Mouse (Mus musculus) left cerebral cortex, postnatal 36 days (tissue): ENCODE data around the gene Col18a1. TPM values are rescaled to one million over a fixed set of nuclear protein-coding genes. Genes with fewer than 3 reads are reported as not detected.
"Not testable (repeated sequence)": the region's sequence is repeated elsewhere in the genome, so short reads cannot be mapped to it uniquely, and the experiment has no call there.

Source experiments
- DNase-seq, 2 experiments: peaks; one replicate each; pipeline ENCODE4 v3.0.0; 2021 to 2022; ENCODE audit warnings: low spot score in 2 of 2, mixed read lengths in 1 of 2
- intact Hi-C: fragments of 180-260 bp; cut with DNase I; formaldehyde crosslinking; loops from one replicate; pipeline ENCODE4 v1.15.1; 2025
- total RNA-seq, 2 experiments: library from RNA; stranded (reverse); gene quantifications; 2 replicates each; pipeline ENCODE4 v1.2.3; 2021

Gene Col18a1
- total RNA-seq, 2 experiments from 2014 or later, result 3.3 to 4.3 TPM

DNA sequence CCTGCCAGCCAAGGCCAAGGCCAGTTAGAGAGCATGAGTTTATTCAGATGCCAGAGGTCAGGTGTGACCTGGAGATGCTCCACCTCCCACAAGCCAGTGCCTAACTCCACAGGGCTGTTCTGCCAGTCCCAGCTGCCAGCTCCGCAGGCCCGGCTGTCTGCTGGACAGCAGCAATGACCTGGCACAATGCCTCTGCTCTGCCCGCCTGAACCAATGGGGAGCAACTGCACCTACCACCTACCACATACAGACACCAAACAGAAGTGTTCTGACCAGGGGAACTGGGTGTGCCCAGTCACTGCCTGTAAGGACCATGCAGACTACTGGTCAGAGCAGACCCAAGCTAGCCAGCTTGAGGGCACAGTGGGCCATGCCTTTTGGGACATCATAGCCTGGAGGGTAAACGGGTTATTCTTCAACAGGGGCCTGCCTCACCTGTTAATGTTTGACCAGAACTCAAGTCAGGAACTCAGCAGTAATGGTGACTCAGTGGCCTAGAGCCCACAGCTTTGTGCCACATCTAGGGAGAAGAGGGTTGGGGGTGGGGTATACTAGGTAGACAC is 19.4 kb downstream of the Col18a1 start:
- DNase-seq, result no peak
- intact Hi-C loops, result no loop called here

DNA sequence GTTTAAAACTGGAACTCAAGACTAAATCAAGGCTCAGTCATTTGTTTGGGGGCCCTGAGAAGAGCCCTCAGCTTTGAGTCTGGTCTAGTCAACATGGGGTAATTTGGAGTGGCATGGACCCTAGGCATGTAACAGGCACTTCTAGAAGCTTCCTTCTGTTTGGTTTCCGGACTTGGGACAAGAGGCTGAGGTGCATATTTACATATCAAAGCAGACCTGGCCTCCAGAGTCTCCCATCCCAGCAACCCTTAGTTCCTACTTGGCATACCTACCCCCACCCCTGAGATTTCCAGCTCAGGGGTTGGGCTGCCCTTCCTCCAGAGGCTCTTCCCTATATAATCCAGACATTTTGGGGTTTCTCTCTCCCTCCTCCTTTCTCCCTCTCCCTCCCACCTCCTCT is 20.4 kb downstream of the Col18a1 start:
- intact Hi-C loops, result no loop called here
- no peak for DNase-seq

DNA sequence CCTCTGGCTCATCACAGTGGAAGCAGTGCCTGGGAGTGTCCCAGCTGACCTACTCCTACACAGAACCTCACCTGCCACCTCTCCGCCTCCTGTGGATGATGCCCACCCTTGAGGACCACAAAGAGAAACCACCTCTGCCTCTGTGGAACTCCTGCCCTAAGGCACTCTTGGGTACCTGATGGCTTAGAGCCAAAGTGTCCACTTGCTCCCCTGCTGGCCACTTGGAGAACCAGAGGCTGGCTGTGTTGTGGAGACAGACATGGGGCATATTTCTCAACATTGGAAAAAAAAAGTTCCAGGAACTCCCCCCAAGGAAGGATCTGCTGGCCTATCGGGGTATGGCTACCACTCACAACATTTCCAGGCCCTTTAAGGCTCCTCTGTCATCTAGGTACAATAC is 22.0 kb downstream of the Col18a1 start:
- no peak for DNase-seq
- intact Hi-C loops, result no loop called here

DNA sequence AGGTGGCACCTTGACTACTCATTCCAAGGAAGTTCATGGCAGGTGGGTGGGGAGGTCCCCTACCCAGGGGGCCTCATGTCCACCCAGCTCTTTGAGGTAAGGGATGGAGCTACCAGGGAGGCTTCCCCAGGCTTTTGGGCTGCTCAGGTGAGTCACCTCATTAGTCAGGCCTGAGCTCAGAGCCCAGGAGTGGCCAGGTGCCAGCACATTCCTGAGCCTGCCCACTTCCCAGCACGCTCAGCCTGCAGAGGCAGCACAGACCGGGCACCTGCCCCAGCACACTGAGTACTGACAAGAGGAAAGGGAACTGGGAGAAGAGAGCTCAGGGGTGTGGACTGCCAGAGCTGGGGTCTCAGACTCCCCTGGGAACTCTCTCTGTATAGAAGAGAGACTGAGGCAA is 24.0 kb downstream of the Col18a1 start:
- no peak for DNase-seq

DNA sequence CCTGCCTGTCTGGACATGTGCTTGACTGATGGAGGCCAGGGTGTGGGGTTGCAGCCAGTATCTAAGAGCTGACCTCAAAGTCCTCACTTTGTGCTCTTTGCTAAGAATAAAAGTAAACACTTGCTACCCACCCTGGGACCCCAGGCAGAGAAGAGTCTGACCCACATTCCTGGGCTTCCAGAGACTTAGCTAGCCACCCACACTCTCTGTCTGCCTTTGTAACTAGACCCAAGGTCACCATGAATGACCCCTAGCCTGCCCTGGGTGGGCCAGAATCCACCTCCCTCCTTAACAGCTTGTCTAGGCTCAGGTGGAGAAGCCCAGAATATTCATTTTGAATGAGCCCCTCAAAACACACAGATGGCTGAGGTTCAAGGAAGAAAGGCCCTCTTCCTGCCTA is 28.0 kb downstream of the Col18a1 start:
- no peak for DNase-seq
- intact Hi-C loops, result no loop called here

More for the DNA sequence above, 24.0 kb downstream of the Col18a1 start:
- intact Hi-C loops, result no loop called here

GRCm38 (mm10) chr10:77136205-77136604 is 30.1 kb downstream of the Col18a1 start:
- no peak for DNase-seq
- intact Hi-C loops, result no loop called here

DNA sequence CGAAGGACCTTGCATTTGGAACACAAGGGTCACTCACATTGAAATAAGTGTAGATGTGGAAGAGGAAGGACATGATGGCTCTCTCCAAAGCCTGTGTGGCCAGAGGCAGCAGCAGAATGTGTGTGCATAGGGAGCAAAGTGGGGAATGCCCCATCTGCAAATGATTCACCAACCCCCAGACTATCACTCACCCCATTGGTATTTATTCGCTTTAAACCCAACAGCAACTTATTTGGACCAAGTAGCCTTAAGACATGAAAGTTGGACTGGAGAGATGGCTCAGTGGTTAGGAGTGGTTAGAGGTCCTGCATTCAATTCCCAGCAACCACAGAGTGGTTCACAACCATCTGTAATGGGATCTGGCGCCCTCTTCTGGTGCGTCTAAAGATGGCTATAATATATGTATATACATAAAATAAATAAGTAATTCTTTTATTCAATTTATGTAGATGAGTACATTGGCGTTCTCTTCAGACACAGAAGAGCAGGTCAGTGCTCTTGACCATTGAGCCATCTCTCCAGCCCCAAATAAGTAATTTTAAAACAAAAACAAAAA is 31.0 kb downstream of the Col18a1 start:
- intact Hi-C loops, result no loop called here
- no peak for DNase-seq

DNA sequence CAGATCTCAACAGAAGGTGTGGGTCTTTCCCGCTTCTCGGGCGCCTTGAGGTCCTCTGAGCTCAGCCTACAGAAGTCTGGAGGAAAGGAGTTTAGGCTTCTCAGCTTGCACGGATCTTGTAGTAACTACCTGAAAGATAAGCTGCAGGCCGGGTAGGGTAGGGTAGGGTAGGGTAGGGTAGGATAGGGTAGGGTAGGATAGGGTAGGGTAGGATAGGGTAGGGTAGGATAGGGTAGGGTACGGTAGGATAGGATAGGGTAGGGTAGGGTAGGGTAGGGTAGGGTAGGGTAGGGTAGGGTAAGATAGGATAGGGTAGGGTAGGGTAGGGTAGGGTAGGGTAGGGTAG is 31.6 kb downstream of the Col18a1 start:
- intact Hi-C loops, DNase-seq: not testable (repeated sequence)

DNA sequence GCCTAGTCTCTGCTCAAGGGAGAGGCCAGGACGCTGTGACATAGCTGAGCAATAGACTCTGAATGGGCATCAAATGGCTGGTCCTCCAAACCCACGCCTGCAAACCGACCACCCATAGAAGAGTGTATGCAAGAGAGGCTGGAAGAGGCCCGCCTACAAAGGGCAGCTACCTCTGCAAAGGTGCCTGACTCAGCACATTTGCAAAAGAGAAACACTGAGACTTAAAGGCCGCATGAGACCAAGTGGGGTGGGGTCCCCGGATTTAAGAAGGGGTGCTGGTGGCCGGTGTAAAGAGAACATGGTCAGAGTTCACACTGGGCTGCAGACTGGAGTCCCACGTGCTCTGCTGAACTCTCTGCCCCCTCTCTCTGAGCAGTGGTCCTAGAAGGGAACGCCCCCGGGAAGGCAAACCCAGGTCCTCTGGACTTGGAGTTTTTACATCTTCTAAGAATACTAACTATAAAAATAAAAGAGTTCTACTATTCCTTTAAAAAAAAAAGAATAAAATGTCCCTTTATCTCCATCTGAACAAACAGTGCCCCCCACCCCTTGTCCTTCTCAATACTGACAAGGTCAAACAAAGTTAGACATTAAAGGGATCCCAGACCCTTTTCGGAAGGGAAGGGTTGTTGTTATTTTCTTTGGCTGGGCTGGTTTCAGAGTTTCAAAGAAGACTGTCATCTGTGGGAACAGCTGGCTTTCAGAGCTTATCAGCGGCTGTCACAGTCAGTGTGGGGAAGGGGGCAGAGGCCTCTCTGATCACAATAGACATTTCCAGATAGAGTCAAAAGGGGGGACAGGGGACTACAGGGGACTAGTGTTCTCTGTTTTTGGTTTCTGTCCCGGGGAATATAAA is 32.2 kb downstream of the Col18a1 start:
- DNase-seq, result no peak
- intact Hi-C loops, result no loop called here

GRCm38 (mm10) chr10:77132118-77132517 is 34.2 kb downstream of the Col18a1 start:
- no peak for DNase-seq
- intact Hi-C loops, result no loop called here

DNA sequence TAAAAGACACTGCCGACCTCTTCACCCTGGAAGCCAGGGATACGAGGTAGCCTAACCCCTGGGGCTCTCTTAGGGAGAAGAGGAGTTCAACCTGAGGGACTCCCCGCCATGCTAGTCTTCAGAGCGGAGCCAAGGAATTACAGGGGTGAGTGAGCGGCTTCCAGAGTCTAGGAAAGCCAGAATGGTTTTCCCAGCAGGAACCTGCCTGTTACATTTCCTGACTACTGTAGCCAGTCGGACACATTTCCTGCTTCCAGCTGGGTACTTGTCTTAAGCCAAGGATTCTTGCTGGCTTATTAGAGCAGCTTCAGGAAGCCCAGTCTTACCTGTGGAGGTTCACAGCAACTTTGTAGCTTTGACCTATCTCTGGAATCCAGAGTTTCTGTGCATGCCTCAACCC is 34.8 kb downstream of the Col18a1 start:
- DNase-seq, result no peak
- intact Hi-C loops, result no loop called here

DNA sequence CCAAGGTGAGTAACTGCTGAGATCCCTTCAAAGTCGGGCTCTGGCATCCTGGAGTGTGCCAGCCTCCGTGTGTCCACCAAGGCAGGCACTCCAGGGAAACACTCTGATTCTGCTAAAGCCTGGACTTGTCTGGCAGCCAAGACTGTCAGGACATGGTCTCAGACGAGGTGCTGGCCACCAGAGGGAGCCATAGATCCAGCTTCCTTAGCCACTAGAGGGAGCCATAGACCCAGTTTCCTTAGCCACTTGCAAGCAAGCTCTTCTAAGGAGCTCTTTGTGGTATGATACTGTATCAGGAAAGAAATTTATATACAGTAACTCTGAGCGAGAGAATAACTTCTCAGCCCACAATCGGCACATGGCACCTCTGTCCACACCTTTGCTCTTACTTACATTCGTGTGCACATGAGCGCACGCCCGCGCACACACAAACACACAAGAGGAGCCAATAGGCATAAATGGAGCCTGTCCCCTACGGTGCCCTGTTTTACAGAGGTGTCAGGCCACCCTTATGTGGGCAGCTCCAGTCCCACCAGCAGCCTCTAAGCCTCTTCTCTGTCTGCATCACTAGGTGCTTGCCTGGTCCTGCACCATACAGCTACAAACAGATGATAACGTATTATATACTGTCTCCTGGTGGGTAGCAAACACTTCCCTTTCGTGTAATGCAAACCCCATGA is 35.6 kb downstream of the Col18a1 start:
- peak; percentile 92 to 95 for DNase-seq
- intact Hi-C loops, result loop anchor here (1.0 kb wide), 1 partner anchor 123 kb away; no protein-coding TSS in a partner anchor

- intact Hi-C loops, result loop anchor here (1.0 kb wide), 1 partner anchor 123 kb away; no protein-coding TSS in a partner anchor
- no peak for DNase-seq
These were observed 36.5 kb downstream of the Col18a1 start for GRCm38 (mm10) chr10:77129637-77130410.

GRCm38 (mm10) chr10:77127926-77128325 is 38.4 kb downstream of the Col18a1 start:
- intact Hi-C loops, result loop anchor here (1.0 kb wide), 1 partner anchor 46 kb away; no protein-coding TSS in a partner anchor
- DNase-seq, result no peak

DNA sequence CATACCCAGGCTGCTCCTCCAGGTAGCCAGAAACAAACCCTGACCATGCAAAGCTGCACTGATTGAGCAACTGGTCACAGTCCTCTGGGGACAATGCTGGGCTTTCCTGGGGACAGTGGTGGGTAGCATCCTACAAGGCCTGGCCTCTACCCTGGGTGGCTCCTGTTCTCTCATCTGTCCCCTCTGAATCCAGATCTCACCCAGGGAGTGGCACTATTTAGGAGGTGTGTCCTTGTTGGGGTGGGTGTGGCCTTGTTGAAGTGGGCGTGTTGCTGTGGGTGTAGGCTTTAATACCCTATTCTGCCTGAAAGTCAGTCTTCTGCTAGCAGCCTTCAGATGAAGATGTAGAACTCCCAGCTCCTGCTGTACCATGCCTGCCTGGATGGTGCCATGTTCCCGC is 39.8 kb downstream of the Col18a1 start:
- DNase-seq, result no peak
- intact Hi-C loops, result no loop called here

- no peak for DNase-seq
- intact Hi-C loops, result no loop called here
These were observed 41.1 kb downstream of the Col18a1 start for GRCm38 (mm10) chr10:77125078-77125731.

- intact Hi-C loops, result no loop called here
- no peak for DNase-seq
These were observed 42.4 kb downstream of the Col18a1 start for GRCm38 (mm10) chr10:77123953-77124352.

DNA sequence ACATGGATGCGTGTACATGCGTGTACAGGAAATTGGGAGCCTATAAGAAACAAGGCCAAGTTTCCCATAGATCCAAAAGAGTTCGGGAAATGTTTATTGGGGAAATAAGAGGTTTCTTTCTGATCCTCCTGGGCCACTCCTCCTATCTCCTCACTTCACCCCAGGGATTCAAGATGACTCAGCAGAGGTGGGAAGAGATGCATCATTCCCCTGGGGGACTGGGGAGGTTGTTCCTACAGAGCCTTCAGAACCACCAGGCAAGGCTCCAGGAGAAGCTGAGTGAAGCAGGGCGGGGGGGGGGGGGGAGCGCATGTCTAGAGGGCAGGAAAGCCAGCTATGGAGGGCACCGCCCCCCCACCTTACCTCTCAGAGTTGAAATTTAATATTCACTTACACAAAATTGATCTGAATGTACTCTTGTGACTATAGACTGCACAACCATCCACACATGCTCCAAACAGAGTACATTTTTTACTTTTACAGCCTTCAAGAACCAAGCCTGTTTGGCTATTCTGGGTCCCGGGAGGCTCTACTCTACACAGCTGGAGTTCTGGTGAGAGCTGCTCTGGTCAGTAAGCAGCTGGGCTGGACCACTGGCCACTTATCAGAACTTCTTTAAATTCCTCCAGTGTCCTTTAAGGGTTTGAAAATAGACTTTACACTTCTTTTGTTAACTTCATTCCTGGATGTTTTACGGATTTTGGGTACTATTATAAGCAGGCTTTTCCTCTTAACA is 44.9 kb downstream of the Col18a1 start:
- intact Hi-C loops, result no loop called here
- no peak for DNase-seq

GRCm38 (mm10) chr10:77120501-77120900 is 45.8 kb downstream of the Col18a1 start:
- intact Hi-C loops, result no loop called here
- no peak for DNase-seq
